Mouse (Mus musculus): Measurements from ENCODE around the gene Efcab9. TPM values are rescaled to one million over a fixed set of nuclear protein-coding genes. Genes with fewer than 3 reads are reported as not detected.

Efcab9 gene
- polyA plus RNA-seq, 1 experiment from 2014 or later, result 0.21 TPM

- 49% methylated on average over 2 of the region's 3 CpGs for WGBS
- Histone ChIP-seq H3K27me3 (ENCODE audit: poor library complexity, severe bottlenecking) (peaks cover 27% of the 10 kb centered on the region), H3K36me3 (replicated peaks) (no peaks in the 10 kb centered on the region), H3K9me3 (no peaks in the 10 kb centered on the region), H3K4me1 (peaks cover 46% of the 10 kb centered on the region), H3K4me3 (no peak overlapping the region), H3K27ac (peak overlapping the region; percentile 64)
- no peak for DNase-seq (ENCODE audit: extremely low spot score, low spot score)
Measured at GRCm38 (mm10) chr11:32542687-32543411, 11.0 kb upstream of the Efcab9 start.

GRCm38 (mm10) chr11:32542181-32542580, 10.3 kb upstream of the Efcab9 start:
- 92% methylated on average over 4 of the region's 4 CpGs for WGBS
- H3K27me3 ChIP-seq (ENCODE audit: poor library complexity, severe bottlenecking), result peaks cover 28% of the 10 kb centered on the region
- peak overlapping the region; percentile 35; the same call in 1 of the 2 replicates for H3K27ac ChIP-seq

GRCm38 (mm10) chr11:32540463-32540862, 8.6 kb upstream of the Efcab9 start:
- DNase-seq (ENCODE audit: extremely low spot score, low spot score), result no peak
- WGBS, result 83% methylated on average over 6 of the region's 6 CpGs
- peaks cover 46% of the 10 kb centered on the region for H3K4me1 ChIP-seq
- no peaks in the 10 kb centered on the region for H3K36me3 ChIP-seq (replicated peaks)
- H3K9me3 ChIP-seq, result no peaks in the 10 kb centered on the region
- H3K4me3 ChIP-seq, result no peak overlapping the region
- H3K27ac ChIP-seq, result no peak overlapping the region
- H3K27me3 ChIP-seq (ENCODE audit: poor library complexity, severe bottlenecking), result peaks cover 37% of the 10 kb centered on the region

More at GRCm38 (mm10) chr11:32542181-32542580, 10.3 kb upstream of the Efcab9 start:
- Histone ChIP-seq H3K9me3 (no peaks in the 10 kb centered on the region), H3K4me1 (peaks cover 47% of the 10 kb centered on the region), H3K4me3 (no peak overlapping the region), H3K36me3 (replicated peaks) (no peaks in the 10 kb centered on the region)
- no peak for DNase-seq (ENCODE audit: extremely low spot score, low spot score)

GRCm38 (mm10) chr11:32539717-32540116, 7.8 kb upstream of the Efcab9 start:
- no peak overlapping the region for H3K27ac ChIP-seq
- WGBS, result 91% methylated on average over 7 of the region's 7 CpGs
- H3K9me3 ChIP-seq, result no peaks in the 10 kb centered on the region
- H3K4me3 ChIP-seq, result no peak overlapping the region
- DNase-seq (ENCODE audit: extremely low spot score, low spot score), result no peak
- peaks cover 49% of the 10 kb centered on the region for H3K4me1 ChIP-seq
- H3K36me3 ChIP-seq (replicated peaks), result no peaks in the 10 kb centered on the region
- peaks cover 44% of the 10 kb centered on the region for H3K27me3 ChIP-seq (ENCODE audit: poor library complexity, severe bottlenecking)

- Histone ChIP-seq H3K36me3 (replicated peaks) (no peaks in the 10 kb centered on the region), H3K27ac (0 out of 2 replicates have a peak overlapping the region, but pooled peaks have one; percentile 9), H3K4me3 (no peak overlapping the region), H3K4me1 (peaks cover 58% of the 10 kb centered on the region), H3K9me3 (no peaks in the 10 kb centered on the region), H3K27me3 (ENCODE audit: poor library complexity, severe bottlenecking) (peaks cover 53% of the 10 kb centered on the region)
- DNase-seq (ENCODE audit: extremely low spot score, low spot score), result no peak
- WGBS, result 85% methylated on average over 4 of the region's 4 CpGs
Measured at GRCm38 (mm10) chr11:32538846-32539245, 7.0 kb upstream of the Efcab9 start.

GRCm38 (mm10) chr11:32538435-32538834, 6.6 kb upstream of the Efcab9 start:
- no peak overlapping the region for H3K4me3 ChIP-seq
- H3K36me3 ChIP-seq (replicated peaks), result no peaks in the 10 kb centered on the region
- DNase-seq (ENCODE audit: extremely low spot score, low spot score), result no peak
- H3K27me3 ChIP-seq (ENCODE audit: poor library complexity, severe bottlenecking), result peaks cover 57% of the 10 kb centered on the region
- peaks cover 62% of the 10 kb centered on the region for H3K4me1 ChIP-seq
- WGBS, result 67% methylated on average over 6 of the region's 6 CpGs
- H3K9me3 ChIP-seq, result no peaks in the 10 kb centered on the region
- peak overlapping the region; percentile 9; the same call in 1 of the 2 replicates for H3K27ac ChIP-seq

- peaks cover 63% of the 10 kb centered on the region for H3K27me3 ChIP-seq (ENCODE audit: poor library complexity, severe bottlenecking)
- 22% methylated on average over 7 of the region's 7 CpGs for WGBS
- H3K4me3 ChIP-seq, result no peak overlapping the region
- H3K27ac ChIP-seq, result no peak overlapping the region
- no peaks in the 10 kb centered on the region for H3K36me3 ChIP-seq (replicated peaks)
- peaks cover 65% of the 10 kb centered on the region for H3K4me1 ChIP-seq
- no peaks in the 10 kb centered on the region for H3K9me3 ChIP-seq
- DNase-seq (ENCODE audit: extremely low spot score, low spot score), result peak; percentile 58
Measured at GRCm38 (mm10) chr11:32536954-32537353, 5.1 kb upstream of the Efcab9 start.

- Histone ChIP-seq H3K27me3 (ENCODE audit: poor library complexity, severe bottlenecking) (peaks cover 76% of the 10 kb centered on the region), H3K9me3 (no peaks in the 10 kb centered on the region), H3K4me3 (no peak overlapping the region), H3K4me1 (peaks cover 65% of the 10 kb centered on the region), H3K27ac (no peak overlapping the region), H3K36me3 (replicated peaks) (no peaks in the 10 kb centered on the region)
- DNase-seq (ENCODE audit: extremely low spot score, low spot score), result no peak
- 88% methylated on average over 4 of the region's 4 CpGs for WGBS
Measured at GRCm38 (mm10) chr11:32535646-32536045, 3.8 kb upstream of the Efcab9 start.

- H3K4me3 ChIP-seq, result peak overlapping the region; percentile 65
- no peaks in the 10 kb centered on the region for H3K36me3 ChIP-seq (replicated peaks)
- peaks cover 70% of the 10 kb centered on the region for H3K27me3 ChIP-seq (ENCODE audit: poor library complexity, severe bottlenecking)
- H3K4me1 ChIP-seq, result peaks cover 61% of the 10 kb centered on the region
- H3K9me3 ChIP-seq, result no peaks in the 10 kb centered on the region
- no peak for DNase-seq (ENCODE audit: extremely low spot score, low spot score)
- no peak overlapping the region for H3K27ac ChIP-seq
- WGBS, result 70% methylated on average over 7 of the region's 7 CpGs
Measured at GRCm38 (mm10) chr11:32534453-32535075, 2.7 kb upstream of the Efcab9 start.

GRCm38 (mm10) chr11:32533482-32534261, 1.8 kb upstream of the Efcab9 start:
- Histone ChIP-seq H3K9me3 (no peaks in the 10 kb centered on the region), H3K4me1 (peaks cover 59% of the 10 kb centered on the region), H3K27me3 (ENCODE audit: poor library complexity, severe bottlenecking) (peaks cover 61% of the 10 kb centered on the region), H3K36me3 (replicated peaks) (no peaks in the 10 kb centered on the region), H3K27ac (peak overlapping the region; percentile 83), H3K4me3 (peak overlapping the region; percentile 65)
- peak; percentile 35 for DNase-seq (ENCODE audit: extremely low spot score, low spot score)
- under 1% methylated on average over 24 of the region's 24 CpGs for WGBS

- Histone ChIP-seq H3K4me3 (peak within 1 kb of the TSS; percentile 65), H3K27me3 (ENCODE audit: poor library complexity, severe bottlenecking) (peaks cover 54% of the 10 kb centered on the region), H3K4me1 (peaks cover 51% of the 10 kb centered on the region), H3K27ac (peak within 1 kb of the TSS; percentile 83), H3K36me3 (replicated peaks) (no peaks in the 10 kb centered on the region), H3K9me3 (no peaks in the 10 kb centered on the region)
- DNase-seq (ENCODE audit: extremely low spot score, low spot score), result peak; percentile 79
- WGBS, result under 1% methylated on average over 80 of the region's 82 CpGs
Measured at GRCm38 (mm10) chr11:32532765-32533481, 1.0 kb upstream of the Efcab9 start, which contains the start of gene Stk10. Gene Stk10, plus strand, starts transcription at chr11:32533305.

GRCm38 (mm10) chr11:32530151-32530550, 1.7 kb downstream of the Efcab9 start:
- Histone ChIP-seq H3K27me3 (ENCODE audit: poor library complexity, severe bottlenecking) (peaks cover 40% of the 10 kb centered on the region), H3K4me3 (no peak overlapping the region), H3K36me3 (replicated peaks) (0 out of 2 replicates have a peak, but pooled peaks cover 3% of the 10 kb centered on the region), H3K27ac (no peak overlapping the region), H3K9me3 (no peaks in the 10 kb centered on the region), H3K4me1 (peaks cover 35% of the 10 kb centered on the region)
- DNase-seq (ENCODE audit: extremely low spot score, low spot score), result no peak
- 75% methylated on average over 1 of the region's 1 CpGs for WGBS
